Mouse (Mus musculus) layer of hippocampus, adult 8-10 months (tissue): ENCODE results near the gene Col28a1. TPM values are rescaled to one million over a fixed set of nuclear protein-coding genes. Genes with fewer than 3 reads are reported as not detected.
A peak's percentile ranks its signal among the peaks of the same experiment; 100 is the strongest.

Source experiments
- DNase-seq, 2 experiments: peaks; one replicate each; pipeline ENCODE4 v3.0.0; 2022; ENCODE audit warnings: low spot score in 2 of 2
- total RNA-seq, 4 experiments: library from RNA; stranded (reverse); gene quantifications; 2 replicates each; pipeline ENCODE4 v1.2.4; 2022

The Col28a1 gene
- under 1 TPM; 0.45 to 0.87 (median 0.54) TPM for total RNA-seq

GRCm38 (mm10) chr6:8192517-8192916 is at the start of gene Col28a1:
Col28a1 (minus strand) TSS chr6:8192617.
- no peak for DNase-seq

- no peak for DNase-seq
Measured at GRCm38 (mm10) chr6:8228596-8228995, 36.2 kb upstream of the Col28a1 start.

GRCm38 (mm10) chr6:8227035-8227434 is 34.6 kb upstream of the Col28a1 start:
- DNase-seq: no peak

GRCm38 (mm10) chr6:8210661-8211060 is 18.2 kb upstream of the Col28a1 start:
- DNase-seq: no peak

GRCm38 (mm10) chr6:8209866-8210186 is 17.4 kb upstream of the Col28a1 start:
- DNase-seq: no peak

GRCm38 (mm10) chr6:8209047-8209865 is 16.8 kb upstream of the Col28a1 start, which contains the start of gene Mios:
Mios (plus strand) TSS chr6:8209222.
- peak; percentile 61 to 75 for DNase-seq

- no peak for DNase-seq
Measured at GRCm38 (mm10) chr6:8189917-8190316, 2.5 kb downstream of the Col28a1 start.

GRCm38 (mm10) chr6:8188599-8189233 is 3.7 kb downstream of the Col28a1 start:
- no peak for DNase-seq

GRCm38 (mm10) chr6:8178397-8178941 is 13.9 kb downstream of the Col28a1 start:
- peak; percentile 8 to 19 for DNase-seq

GRCm38 (mm10) chr6:8176116-8176515 is 16.3 kb downstream of the Col28a1 start:
- no peak for DNase-seq

GRCm38 (mm10) chr6:8175346-8175745 is 17.1 kb downstream of the Col28a1 start:
- no peak for DNase-seq

- no peak for DNase-seq
Measured at GRCm38 (mm10) chr6:8174062-8174461, 18.4 kb downstream of the Col28a1 start.

- no peak for DNase-seq
Measured at GRCm38 (mm10) chr6:8172101-8172500, 20.3 kb downstream of the Col28a1 start.

GRCm38 (mm10) chr6:8164741-8165140 is 27.7 kb downstream of the Col28a1 start:
- no peak for DNase-seq

GRCm38 (mm10) chr6:8160001-8160400 is 32.4 kb downstream of the Col28a1 start:
- no peak for DNase-seq

- peak; percentile 17 to 33 for DNase-seq
Measured at GRCm38 (mm10) chr6:8157121-8157520, 35.3 kb downstream of the Col28a1 start.

- no peak for DNase-seq
Measured at GRCm38 (mm10) chr6:8152551-8153361, 39.7 kb downstream of the Col28a1 start.

GRCm38 (mm10) chr6:8148916-8149315 is 43.5 kb downstream of the Col28a1 start:
- DNase-seq: no peak

- no peak for DNase-seq
Measured at GRCm38 (mm10) chr6:8141881-8142280, 50.5 kb downstream of the Col28a1 start.

- no peak for DNase-seq
Measured at GRCm38 (mm10) chr6:8130149-8130548, 62.3 kb downstream of the Col28a1 start.

GRCm38 (mm10) chr6:8128164-8128563 is 64.3 kb downstream of the Col28a1 start:
- DNase-seq: no peak

- no peak for DNase-seq
Measured at GRCm38 (mm10) chr6:8126545-8126944, 65.9 kb downstream of the Col28a1 start.
